Mouse (Mus musculus) T-helper 2 cell (primary cell): ENCODE data around the gene Kcnj12.

Source experiments
- in situ Hi-C: fragments of 300-600 bp; cut with MboI, MseI; formaldehyde crosslinking; loops from one replicate; pipeline ENCODE4 v1.15.1; 2025; ENCODE audit warnings: high pct_unique_total_duplicates

Kcnj12 gene

DNA sequence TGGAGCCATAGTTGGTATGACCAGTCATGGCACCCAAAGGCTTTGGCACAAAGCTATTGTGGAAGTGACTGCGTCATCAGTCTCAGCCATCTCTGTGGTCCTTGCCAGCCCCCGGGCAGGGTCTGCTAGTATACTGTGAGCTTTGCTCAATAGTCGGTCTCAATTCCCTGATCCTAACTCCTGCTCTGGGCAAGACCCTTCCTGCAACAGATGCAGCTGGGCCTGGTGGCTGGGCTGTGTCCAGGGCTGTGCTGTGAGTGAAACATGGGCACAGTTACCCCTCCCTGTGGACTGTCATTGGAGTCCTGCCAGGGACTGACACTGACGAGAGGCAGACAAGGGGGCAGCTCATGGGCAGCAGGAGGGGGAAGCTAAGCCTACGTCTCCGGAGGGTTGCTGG is 2.6 kb downstream of the Kcnj12 start:
- in situ Hi-C loops = no loop called here

DNA sequence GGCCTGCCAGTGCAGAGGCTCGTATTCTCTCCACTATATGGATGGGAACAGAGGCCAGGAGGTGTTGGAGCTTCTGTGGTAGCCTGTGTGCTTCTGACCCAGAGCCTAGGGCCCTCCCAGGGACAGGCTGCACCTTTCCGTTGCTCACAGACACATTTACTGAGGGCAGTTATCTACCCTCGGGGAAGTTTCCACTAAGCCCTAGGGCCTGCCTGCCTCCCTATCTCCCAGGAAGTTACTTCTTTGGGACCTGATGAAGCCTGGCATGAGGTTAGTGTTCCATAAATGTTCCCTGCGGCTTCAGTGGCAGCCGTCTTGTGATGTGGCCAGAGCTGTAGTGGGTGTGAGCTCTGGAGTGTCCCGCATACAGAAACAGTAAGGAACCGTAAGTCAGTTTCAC is 3.2 kb downstream of the Kcnj12 start:
- in situ Hi-C loops = no loop called here

DNA sequence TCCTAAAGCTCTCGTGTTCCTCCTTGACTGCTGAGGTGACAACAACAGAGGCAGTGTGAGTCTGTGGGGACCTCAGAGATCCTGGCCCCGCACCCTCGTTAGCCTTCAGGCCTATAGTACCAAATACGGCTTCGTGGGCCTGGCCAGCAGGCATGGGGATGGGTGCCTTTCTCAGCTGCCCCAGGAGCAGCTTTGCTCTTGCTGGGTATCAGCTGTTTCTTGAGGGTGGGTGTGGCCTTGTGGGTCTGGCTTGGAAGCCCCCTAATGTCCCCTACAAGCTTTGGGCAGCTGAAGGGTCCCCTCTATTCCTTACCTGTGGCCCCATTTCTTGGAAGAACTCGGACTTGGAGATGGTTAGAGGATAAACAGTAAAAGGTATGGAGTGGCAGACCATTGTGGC is 4.0 kb downstream of the Kcnj12 start:
- in situ Hi-C loops = no loop called here

DNA sequence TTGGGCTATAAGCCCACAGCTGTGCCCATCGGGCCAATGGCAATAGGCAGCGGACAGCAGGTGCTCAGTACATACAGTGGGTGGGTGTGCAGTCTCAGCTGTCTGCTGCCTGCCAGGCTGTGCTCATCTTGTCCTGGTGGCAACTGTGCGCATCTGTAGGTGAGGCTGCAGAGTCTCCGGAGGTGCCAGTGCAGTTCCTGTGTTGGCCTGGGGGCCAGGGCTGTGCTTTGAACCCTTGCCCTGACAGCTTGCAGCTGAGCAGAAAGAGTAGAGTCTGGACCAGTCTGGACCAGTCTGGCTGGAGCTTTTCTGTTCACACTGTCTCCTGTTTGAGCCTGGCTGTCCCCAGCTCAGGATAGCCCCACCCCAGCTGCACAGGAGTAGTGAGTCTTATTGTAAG is 4.8 kb downstream of the Kcnj12 start:
- in situ Hi-C loops = no loop called here

DNA sequence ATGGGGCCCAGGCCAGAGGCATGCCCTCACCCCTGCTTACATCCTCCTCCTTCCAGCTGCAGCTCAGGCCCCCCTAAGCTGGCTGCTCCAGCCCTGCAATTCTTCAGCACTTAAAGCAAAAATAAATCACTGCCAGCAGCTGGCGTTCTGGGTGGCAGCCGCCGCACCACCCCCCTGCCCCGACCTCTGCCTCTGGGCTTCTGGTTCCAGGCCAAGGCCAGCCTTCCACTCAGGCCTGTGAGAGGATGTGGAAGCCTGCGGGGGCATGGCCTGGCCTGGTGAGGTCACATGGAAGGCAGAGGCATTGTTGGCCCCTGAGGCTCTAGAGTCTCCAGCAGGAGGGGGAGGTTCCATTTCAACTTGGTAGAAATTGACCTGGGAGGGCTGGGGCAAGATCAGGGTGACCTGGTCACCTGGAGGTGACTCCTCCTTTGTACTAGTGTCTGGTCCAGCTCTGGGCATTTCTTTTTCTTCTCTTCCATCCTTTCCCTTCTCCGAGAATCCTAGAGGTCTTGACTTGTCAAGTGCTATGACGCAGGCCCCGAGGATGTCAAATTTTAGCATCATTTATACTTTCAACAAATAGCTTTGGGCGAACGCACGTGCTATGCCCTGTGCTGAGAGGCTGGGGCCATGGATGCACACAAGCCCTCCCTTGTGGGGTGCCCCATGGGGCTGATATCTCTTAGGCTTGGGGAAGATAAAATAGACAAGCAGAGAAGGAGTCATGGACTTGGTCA is 6.0 kb downstream of the Kcnj12 start:
- in situ Hi-C loops = no loop called here

DNA sequence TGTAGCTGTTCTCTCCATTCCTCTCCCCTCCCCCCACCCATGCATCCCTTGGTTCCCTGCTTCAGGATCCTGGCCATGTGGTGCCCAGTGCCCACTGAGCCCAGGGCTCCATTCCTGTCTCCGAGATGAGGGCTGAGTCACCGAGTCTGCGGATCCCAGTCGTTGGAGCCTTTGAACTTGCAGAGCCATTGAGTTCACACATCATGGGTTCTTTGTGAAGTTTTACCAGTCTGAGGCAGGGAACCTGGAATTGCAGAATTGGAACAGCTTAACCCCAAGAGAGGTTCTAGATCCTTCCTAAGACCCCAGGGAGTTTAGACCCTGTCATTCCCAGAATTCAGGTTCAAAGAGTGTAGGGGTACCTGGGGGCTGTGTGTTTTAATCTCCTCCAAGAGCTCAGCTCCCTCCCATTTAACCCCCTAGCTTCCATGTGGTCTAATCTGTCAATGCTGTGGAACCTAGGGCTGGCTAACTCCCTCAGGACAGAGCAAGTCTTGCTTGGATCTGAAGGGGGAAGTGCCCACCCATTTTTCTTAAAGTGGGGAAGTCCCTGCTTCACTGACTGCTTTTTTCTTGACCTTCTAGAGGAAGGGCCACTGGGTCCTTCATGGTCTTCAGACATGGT is 6.9 kb downstream of the Kcnj12 start:
- in situ Hi-C loops = no loop called here

- in situ Hi-C loops = no loop called here
Measured at GRCm38 (mm10) chr11:61029864-61030595, 7.7 kb downstream of the Kcnj12 start.

DNA sequence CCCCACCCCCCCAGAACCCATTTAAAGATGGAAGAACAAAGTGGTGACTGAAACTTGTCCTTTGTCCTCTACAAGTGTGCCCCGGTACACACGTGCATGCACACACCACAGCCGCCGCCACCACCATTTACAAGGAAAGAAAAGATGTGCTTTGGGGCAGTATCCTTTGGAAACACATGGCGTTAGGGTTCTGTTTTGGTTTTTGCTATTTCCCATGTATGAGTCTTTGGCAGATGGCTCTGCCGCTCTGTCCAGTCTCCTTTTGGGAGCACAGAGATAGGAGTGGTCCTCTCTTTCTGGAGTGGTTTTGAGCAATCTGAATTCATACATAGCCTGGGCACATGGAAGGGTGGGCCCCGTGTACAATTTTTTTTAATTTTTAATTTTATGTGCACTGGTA is 8.8 kb downstream of the Kcnj12 start:
- in situ Hi-C loops = no loop called here

- in situ Hi-C loops = no loop called here
Measured at GRCm38 (mm10) chr11:61031658-61032445, 9.5 kb downstream of the Kcnj12 start.

- in situ Hi-C loops = no loop called here
Measured at GRCm38 (mm10) chr11:61032481-61032880, 10.1 kb downstream of the Kcnj12 start.

GRCm38 (mm10) chr11:61033160-61033559 is 10.8 kb downstream of the Kcnj12 start:
- in situ Hi-C loops = no loop called here

- in situ Hi-C loops = no loop called here
Measured at GRCm38 (mm10) chr11:61036639-61037038, 14.3 kb downstream of the Kcnj12 start.

GRCm38 (mm10) chr11:61038277-61038782 is 16.0 kb downstream of the Kcnj12 start:
- in situ Hi-C loops = no loop called here

GRCm38 (mm10) chr11:61040856-61041652 is 18.7 kb downstream of the Kcnj12 start:
- in situ Hi-C loops = no loop called here

- in situ Hi-C loops = no loop called here
Measured at GRCm38 (mm10) chr11:61042593-61042992, 20.2 kb downstream of the Kcnj12 start.

GRCm38 (mm10) chr11:61043055-61043992 is 21.0 kb downstream of the Kcnj12 start:
- in situ Hi-C loops = no loop called here

DNA sequence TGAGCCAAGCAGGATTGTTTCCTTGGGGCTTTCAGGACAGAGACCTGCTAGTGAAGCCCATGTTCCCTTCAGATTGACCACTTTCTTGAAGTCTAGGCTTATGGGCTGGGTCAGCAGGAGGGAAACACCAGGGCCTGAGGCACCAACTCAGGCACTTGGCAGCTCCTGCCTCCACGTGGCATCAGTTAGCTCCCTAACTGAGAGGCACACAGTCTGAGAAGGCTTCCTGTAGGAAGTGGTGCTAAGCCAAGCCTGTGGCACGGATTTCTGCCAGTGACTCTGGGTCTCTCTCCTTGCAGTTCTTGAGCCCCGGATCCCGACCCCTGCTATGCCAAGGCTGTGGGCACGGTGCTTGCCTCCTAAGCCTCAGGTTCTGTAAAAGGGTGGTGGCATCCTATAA is 22.4 kb downstream of the Kcnj12 start:
- in situ Hi-C loops = no loop called here

DNA sequence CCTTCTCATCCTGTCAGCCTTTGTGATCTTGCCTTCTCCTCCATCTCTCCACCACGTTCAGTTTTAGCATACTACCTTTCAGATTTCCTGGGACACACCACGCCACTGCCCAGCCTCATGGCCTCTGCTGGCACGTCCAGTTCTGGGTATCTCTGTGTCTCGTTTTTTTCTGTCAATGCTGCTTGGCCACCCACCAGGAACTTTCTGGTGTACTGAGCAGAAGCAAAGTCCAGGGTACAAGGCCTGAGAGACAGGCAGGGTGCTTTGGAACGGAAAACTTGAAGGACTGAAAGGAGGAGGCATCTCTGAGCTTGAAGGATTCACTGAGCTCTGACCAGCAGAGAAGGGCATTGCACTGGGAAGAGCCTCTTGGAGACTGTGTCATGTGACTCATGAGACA is 25.1 kb downstream of the Kcnj12 start:
- in situ Hi-C loops = no loop called here

GRCm38 (mm10) chr11:61051151-61051550 is 28.8 kb downstream of the Kcnj12 start:
- in situ Hi-C loops = no loop called here

DNA sequence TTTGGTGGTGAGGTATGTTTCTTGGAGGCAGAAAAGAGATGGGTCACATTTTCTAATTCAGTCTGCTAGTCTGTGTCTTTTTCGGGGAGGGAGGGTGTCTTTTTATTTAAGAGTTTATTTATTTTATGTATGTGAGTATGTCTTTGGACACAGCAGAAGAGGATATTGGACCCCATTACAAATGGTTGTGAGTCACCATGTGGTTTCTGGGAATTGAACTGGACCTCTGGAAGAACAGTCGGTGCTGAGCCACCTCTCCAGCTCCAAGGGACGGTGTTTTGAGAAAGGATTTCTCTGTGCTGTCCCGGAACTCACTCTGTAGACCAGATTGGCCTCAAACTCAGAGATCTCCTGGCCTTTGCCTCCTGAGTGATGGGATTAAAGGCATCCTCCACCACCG is 34.5 kb downstream of the Kcnj12 start:
- in situ Hi-C loops = no loop called here
